Mouse (Mus musculus) embryonic facial prominence, embryonic 15.5 days (tissue): Measurements from ENCODE around the gene Cnn1. TPM values are rescaled to one million over a fixed set of nuclear protein-coding genes. Genes with fewer than 3 reads are reported as not detected.

ENCODE experiments used
- microRNA-seq: library from miRNA; unstranded; fragments of <30 nt; microRNA quantifications from one replicate; pipeline ENCODE4, GENCODE M21; 2016; ENCODE audit warnings: borderline number of aligned reads
- polyA plus RNA-seq: library from polyadenylated mRNA; unstranded; fragments of >200 nt; fragmentation: Nextera tagmentation; extraction: Ambion mirVana; gene quantifications from 2 replicates; pipeline ENCODE4 v1.2.1, GENCODE M21; 2015

The Cnn1 gene
- polyA plus RNA-seq, 1 experiment from 2014 or later = 4.3 TPM

Small RNA genes within 50 kb of the gene (microRNA-seq; reads per million reads assigned to microRNA genes)
- not detected for gene Mir7084

Other genes starting within 250 kb of the Cnn1 start
- 34.5 and 37.7 TPM in 2 replicates for gene Dock6, start 246.6 kb upstream of the Cnn1 start, polyA plus RNA-seq
- gene Rab3d, start 181.0 kb upstream of the Cnn1 start, polyA plus RNA-seq = 39.4 and 43.4 TPM in 2 replicates
- gene Ccdc159, start 171.7 kb upstream of the Cnn1 start, polyA plus RNA-seq = 4.3 and 5.5 TPM in 2 replicates
- 56.2 and 58.0 TPM in 2 replicates for gene Tmem205, start 171.7 kb upstream of the Cnn1 start, polyA plus RNA-seq
- gene Plppr2, start 162.2 kb upstream of the Cnn1 start, polyA plus RNA-seq = 13.6 and 15.5 TPM in 2 replicates
- 5.8 and 6.5 TPM in 2 replicates for gene Swsap1, start 143.5 kb upstream of the Cnn1 start, polyA plus RNA-seq
- 4.4 and 5.3 TPM in 2 replicates for gene Epor, start 135.7 kb upstream of the Cnn1 start, polyA plus RNA-seq
- 1.4 and 1.8 TPM in 2 replicates for gene Rgl3, start 109.8 kb upstream of the Cnn1 start, polyA plus RNA-seq
- 5.8 and 11.3 TPM in 2 replicates for gene Ccdc151, start 96.6 kb upstream of the Cnn1 start, polyA plus RNA-seq
- 116 and 118 TPM in 2 replicates for gene Prkcsh, start 96.4 kb upstream of the Cnn1 start, polyA plus RNA-seq
- 3.0 and 4.4 TPM in 2 replicates for gene Elavl3, start 47.2 kb upstream of the Cnn1 start, polyA plus RNA-seq
- not detected in 2 replicates for gene Gm49318, start 28.0 kb upstream of the Cnn1 start, polyA plus RNA-seq
- gene Zfp653, start 27.8 kb upstream of the Cnn1 start, polyA plus RNA-seq = 12.5 and 12.6 TPM in 2 replicates
- gene Ecsit, start 13.8 kb upstream of the Cnn1 start, polyA plus RNA-seq = 37.3 and 41.8 TPM in 2 replicates
- gene Elof1, start 18.0 kb downstream of the Cnn1 start, polyA plus RNA-seq = 202 and 226 TPM in 2 replicates
- 38.1 and 44.7 TPM in 2 replicates for gene Acp5, start 36.5 kb downstream of the Cnn1 start, polyA plus RNA-seq
- gene Pigyl, start 57.6 kb downstream of the Cnn1 start, polyA plus RNA-seq = 74.6 and 75.6 TPM in 2 replicates
- gene Zfp872, start 88.9 kb downstream of the Cnn1 start, polyA plus RNA-seq = 0.17 and 0.19 TPM in 2 replicates
- gene Zfp809, start 126.5 kb downstream of the Cnn1 start, polyA plus RNA-seq = 14.7 and 18.4 TPM in 2 replicates
- 3.8 and 4.1 TPM in 2 replicates for gene Zfp599, start 160.7 kb downstream of the Cnn1 start, polyA plus RNA-seq
- gene Zfp810, start 208.4 kb downstream of the Cnn1 start, polyA plus RNA-seq = 17.9 and 19.4 TPM in 2 replicates